Mouse (Mus musculus) neural tube, embryonic 12.5 days (tissue): ENCODE measurements around the gene Ciz1. TPM values are rescaled to one million over a fixed set of nuclear protein-coding genes. Genes with fewer than 3 reads are reported as not detected.

ENCODE experiments used
- ATAC-seq: fragments of 200-750 bp; cut with Nextera tagmentation; 2 replicates; pipeline ENCODE4 v1.8.0; 2017; ENCODE audit warnings: low read depth, mild to moderate bottlenecking, moderate TSS enrichment, moderate library complexity; ENCODE audit not compliant: low FRiP score
- H3K27ac ChIP-seq: fragments of 300-500 bp; sonication (generic); 2 replicates; pipeline ENCODE4 v1.5.1; 2016
- H3K27me3 ChIP-seq: fragments of 300-500 bp; sonication (generic); replicated peaks from 2 replicates; pipeline ENCODE4 v1.6.1; 2016; ENCODE audit warnings: mild to moderate bottlenecking
- H3K36me3 ChIP-seq: fragments of 300-500 bp; sonication (generic); 2 replicates; pipeline ENCODE4 v1.6.1; 2016; ENCODE audit warnings: mild to moderate bottlenecking
- H3K4me1 ChIP-seq: fragments of 300-500 bp; sonication (generic); 2 replicates; pipeline ENCODE4 v1.6.1; 2016
- H3K4me2 ChIP-seq: fragments of 300-500 bp; sonication (generic); replicated peaks from 2 replicates; pipeline ENCODE4 v1.6.1; 2016; ENCODE audit warnings: mild to moderate bottlenecking
- H3K4me3 ChIP-seq: fragments of 300-500 bp; sonication (generic); 2 replicates; pipeline ENCODE4 v1.5.1; 2016
- H3K9ac ChIP-seq: fragments of 300-500 bp; sonication (generic); 2 replicates; pipeline ENCODE4 v1.6.1; 2016; ENCODE audit warnings: mild to moderate bottlenecking
- H3K9me3 ChIP-seq: fragments of 300-500 bp; sonication (generic); 2 replicates; pipeline ENCODE4 v1.6.1; 2016; ENCODE audit warnings: mild to moderate bottlenecking
- WGBS: fragments of 180-500 bp; shearing (Covaris S2); methylation state at CpG from one replicate; pipeline ENCODE4 v1.1.7; 2016; 5-methylcytosine and 5-hydroxymethylcytosine counted together
- polyA plus RNA-seq: library from polyadenylated mRNA; unstranded; fragments of >200 nt; fragmentation: Nextera tagmentation; extraction: Ambion mirVana; gene quantifications from 2 replicates; pipeline ENCODE4 v1.2.1, GENCODE M21; 2016

The Ciz1 gene
- polyA plus RNA-seq = 55.8 and 57.6 TPM in 2 replicates

DNA sequence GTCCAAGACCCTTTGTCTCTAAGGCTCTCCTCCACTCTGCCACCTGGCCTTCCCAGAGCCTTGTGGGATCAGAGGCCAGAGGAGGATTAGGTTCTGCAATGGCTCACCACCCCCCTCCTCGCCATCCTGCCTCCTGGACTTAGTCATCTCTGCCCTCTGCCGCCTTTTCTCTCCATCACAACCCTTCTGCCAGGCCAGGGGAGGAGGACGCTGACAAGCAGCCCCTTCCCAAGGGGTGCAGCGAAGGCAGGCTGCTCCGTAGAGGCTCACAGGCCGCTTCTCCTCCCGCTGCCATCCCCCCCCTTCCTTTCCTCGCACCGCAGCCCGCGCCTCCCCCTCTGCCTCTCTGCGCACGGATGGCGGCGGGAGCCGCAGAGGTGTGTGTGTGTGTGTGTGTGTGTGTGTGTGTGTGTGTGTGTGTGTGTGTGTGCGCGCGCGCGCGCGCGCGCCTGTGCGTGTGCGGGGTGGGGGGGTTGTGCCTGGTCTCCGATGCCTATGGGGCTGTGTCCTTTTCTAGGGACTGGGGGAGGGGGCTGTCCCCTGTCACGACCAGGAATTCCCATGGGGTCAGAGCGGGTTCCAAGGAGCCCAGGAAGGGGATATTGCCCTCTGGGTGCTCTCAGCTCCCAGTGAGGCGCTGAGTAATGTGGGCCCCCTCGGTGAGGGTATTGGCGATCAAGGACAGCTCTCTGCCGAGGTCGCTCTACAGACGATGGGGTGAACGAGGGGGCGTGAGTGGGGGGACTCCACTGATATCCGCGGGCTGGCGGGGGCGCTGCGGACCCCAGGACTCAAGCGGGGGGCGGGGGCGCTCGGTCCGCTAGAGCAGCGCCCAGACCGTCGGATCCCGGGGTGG is at the start of gene Ciz1:
Gene Ciz1 (plus strand): TSS at position 177 of the 856 bp plus-strand sequence.
- Histone ChIP-seq H3K4me2 (peak within 1 kb of the TSS; percentile 89), H3K4me1 (peaks cover 32% of the 10 kb centered on the region), H3K4me3 (peak within 1 kb of the TSS; percentile 63), H3K27me3 (0 out of 2 replicates have a peak, but pooled peaks cover 6% of the 10 kb centered on the region), H3K9me3 (no peaks in the 10 kb centered on the region), H3K9ac (peak within 1 kb of the TSS; percentile 83), H3K27ac (peak within 1 kb of the TSS; percentile 82), H3K36me3 (no peaks in the 10 kb centered on the region)
- WGBS = 1% methylated on average over 41 of the region's 52 CpGs
- ATAC-seq = peak; percentile 49

GRCm38 (mm10) chr2:32302952-32303351 is 49.2 kb upstream of the Ciz1 start:
- H3K27ac ChIP-seq = no peak overlapping the region
- H3K9me3 ChIP-seq = no peaks in the 10 kb centered on the region
- H3K9ac ChIP-seq = no peak overlapping the region
- H3K4me2 ChIP-seq = no peak overlapping the region
- peaks cover 81% of the 10 kb centered on the region for H3K36me3 ChIP-seq
- 89% methylated on average over 10 of the region's 10 CpGs for WGBS
- H3K4me1 ChIP-seq = no peaks in the 10 kb centered on the region
- no peak overlapping the region for H3K4me3 ChIP-seq
- H3K27me3 ChIP-seq = no peaks in the 10 kb centered on the region
- ATAC-seq = no peak

GRCm38 (mm10) chr2:32304145-32304832 is 47.8 kb upstream of the Ciz1 start:
- 58% methylated on average over 8 of the region's 8 CpGs for WGBS
- peaks cover 78% of the 10 kb centered on the region for H3K36me3 ChIP-seq

DNA sequence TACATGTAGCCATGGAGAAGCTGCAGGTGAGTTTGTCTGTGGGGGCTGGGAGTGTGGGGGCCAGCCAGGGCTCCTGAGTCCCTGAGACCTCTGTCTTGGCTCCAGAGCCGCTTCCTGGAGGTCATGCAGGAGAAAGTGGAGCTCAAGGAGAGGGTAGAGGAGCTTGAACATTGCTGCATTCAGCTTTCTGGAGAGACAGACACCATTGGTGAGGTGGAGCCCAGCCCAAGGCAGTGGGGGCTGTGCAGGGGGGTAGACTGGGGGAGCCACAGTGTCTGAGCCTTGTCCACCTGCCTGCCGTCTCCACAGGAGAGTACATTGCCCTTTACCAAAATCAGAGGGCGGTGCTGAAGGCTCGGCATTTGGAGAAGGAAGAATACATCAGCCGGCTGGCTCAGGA is 46.5 kb upstream of the Ciz1 start:
- H3K4me2 ChIP-seq = no peak overlapping the region
- H3K4me3 ChIP-seq = no peak overlapping the region
- no peak overlapping the region for H3K9ac ChIP-seq
- no peaks in the 10 kb centered on the region for H3K27me3 ChIP-seq
- H3K9me3 ChIP-seq = no peaks in the 10 kb centered on the region
- H3K36me3 ChIP-seq = peaks cover 79% of the 10 kb centered on the region
- no peak overlapping the region for H3K27ac ChIP-seq
- ATAC-seq = no peak
- no peaks in the 10 kb centered on the region; the same call in 1 of the 2 replicates for H3K4me1 ChIP-seq
- 93% methylated on average over 5 of the region's 5 CpGs for WGBS

More at GRCm38 (mm10) chr2:32304145-32304832, 47.8 kb upstream of the Ciz1 start:
- no peak overlapping the region for H3K4me3 ChIP-seq
- H3K4me2 ChIP-seq = no peak overlapping the region
- H3K9me3 ChIP-seq = no peaks in the 10 kb centered on the region
- no peak for ATAC-seq
- H3K9ac ChIP-seq = no peak overlapping the region
- no peaks in the 10 kb centered on the region for H3K4me1 ChIP-seq
- H3K27ac ChIP-seq = no peak overlapping the region
- no peaks in the 10 kb centered on the region for H3K27me3 ChIP-seq

DNA sequence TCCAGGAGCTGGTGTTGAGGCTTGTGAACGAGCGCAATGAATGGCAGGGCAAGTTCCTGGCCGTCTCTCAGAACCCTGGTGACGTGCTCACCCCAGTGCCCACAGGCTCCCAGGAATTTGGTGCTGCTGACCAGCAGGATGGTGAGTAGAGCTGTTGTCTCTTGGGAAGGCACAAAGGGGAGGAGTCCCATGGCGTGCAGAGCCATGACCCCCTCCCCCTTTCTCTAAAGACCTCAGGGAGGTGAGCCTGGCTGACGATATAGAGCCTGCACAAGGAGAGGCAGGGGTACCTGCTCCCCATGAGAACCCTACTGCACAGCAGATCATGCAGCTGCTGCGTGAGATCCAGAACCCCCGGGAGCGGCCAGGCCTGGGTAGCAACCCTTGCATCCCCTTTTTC is 46.0 kb upstream of the Ciz1 start:
- Histone ChIP-seq H3K4me2 (no peak overlapping the region), H3K27me3 (no peaks in the 10 kb centered on the region), H3K4me1 (peaks cover 4% of the 10 kb centered on the region; the same call in 1 of the 2 replicates), H3K9ac (no peak overlapping the region), H3K36me3 (peaks cover 77% of the 10 kb centered on the region), H3K9me3 (no peaks in the 10 kb centered on the region), H3K4me3 (no peak overlapping the region), H3K27ac (no peak overlapping the region)
- ATAC-seq = no peak
- WGBS = 87% methylated on average over 9 of the region's 9 CpGs

- H3K27ac ChIP-seq = no peak overlapping the region
- ATAC-seq = no peak
- 0 out of 2 replicates have a peak, but pooled peaks cover 3% of the 10 kb centered on the region for H3K27me3 ChIP-seq
- H3K4me1 ChIP-seq = peaks cover 14% of the 10 kb centered on the region
- no peak overlapping the region for H3K4me2 ChIP-seq
- 88% methylated on average over 6 of the region's 6 CpGs for WGBS
- no peaks in the 10 kb centered on the region for H3K9me3 ChIP-seq
- no peak overlapping the region for H3K4me3 ChIP-seq
- peaks cover 70% of the 10 kb centered on the region for H3K36me3 ChIP-seq
- no peak overlapping the region for H3K9ac ChIP-seq
Measured at GRCm38 (mm10) chr2:32307247-32307798, 44.8 kb upstream of the Ciz1 start.

GRCm38 (mm10) chr2:32307941-32308760 is 44.0 kb upstream of the Ciz1 start:
- peaks cover 17% of the 10 kb centered on the region for H3K4me1 ChIP-seq
- no peak overlapping the region for H3K4me3 ChIP-seq
- no peak for ATAC-seq
- H3K9me3 ChIP-seq = no peaks in the 10 kb centered on the region
- no peak overlapping the region for H3K9ac ChIP-seq
- H3K4me2 ChIP-seq = no peak overlapping the region
- WGBS = 53% methylated on average over 8 of the region's 8 CpGs
- no peak overlapping the region for H3K27ac ChIP-seq
- H3K27me3 ChIP-seq = 0 out of 2 replicates have a peak, but pooled peaks cover 3% of the 10 kb centered on the region
- peaks cover 65% of the 10 kb centered on the region for H3K36me3 ChIP-seq

DNA sequence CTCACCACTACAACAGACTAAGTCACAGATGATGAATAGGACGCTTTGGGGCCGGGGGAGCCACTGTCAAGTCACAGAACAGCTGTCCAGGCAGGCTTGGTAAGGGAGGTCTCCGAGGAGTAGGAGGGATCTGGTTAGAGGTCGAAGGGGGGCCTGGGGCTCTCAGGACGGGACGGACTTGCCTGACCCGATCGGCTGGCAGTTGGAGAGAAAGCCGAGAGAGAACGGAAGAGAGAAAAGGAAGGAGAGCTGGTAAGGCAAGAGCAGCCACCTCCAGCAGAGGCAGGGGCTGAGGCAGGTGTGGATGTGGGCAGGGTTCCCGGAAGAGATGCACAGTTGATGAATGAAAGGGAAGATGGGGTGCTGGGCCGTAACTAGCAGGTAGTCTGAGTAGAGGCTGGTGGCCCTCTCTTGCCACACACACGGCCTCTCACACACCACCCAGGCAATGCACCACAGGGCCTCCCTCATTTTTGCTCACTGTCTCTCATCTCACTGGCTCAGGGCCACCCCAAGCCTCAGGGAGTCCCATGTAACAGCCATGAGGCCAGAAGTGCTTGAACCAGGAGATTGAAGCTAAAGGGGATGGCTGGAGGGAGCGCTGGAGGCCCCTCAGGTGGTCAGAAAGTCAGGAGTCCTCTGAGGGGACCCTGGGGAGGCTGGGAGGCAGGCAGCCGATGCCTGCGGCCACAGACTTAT is 43.1 kb upstream of the Ciz1 start:
- ATAC-seq = no peak
- Histone ChIP-seq H3K4me3 (no peak overlapping the region), H3K36me3 (peaks cover 56% of the 10 kb centered on the region), H3K27me3 (0 out of 2 replicates have a peak, but pooled peaks cover 3% of the 10 kb centered on the region), H3K4me1 (peaks cover 17% of the 10 kb centered on the region), H3K9ac (no peak overlapping the region), H3K9me3 (no peaks in the 10 kb centered on the region), H3K4me2 (no peak overlapping the region), H3K27ac (no peak overlapping the region)
- WGBS = 91% methylated on average over 16 of the region's 16 CpGs

- peak overlapping the region; percentile 17; the same call in 1 of the 2 replicates for H3K9ac ChIP-seq
- ATAC-seq = no peak
- no peak overlapping the region for H3K4me3 ChIP-seq
- H3K27ac ChIP-seq = no peak overlapping the region
- H3K4me1 ChIP-seq = peaks cover 17% of the 10 kb centered on the region
- H3K9me3 ChIP-seq = no peaks in the 10 kb centered on the region
- peak overlapping the region; percentile 100; the same call in 1 of the 2 replicates for H3K4me2 ChIP-seq
- peaks cover 3% of the 10 kb centered on the region; the same call in 1 of the 2 replicates for H3K27me3 ChIP-seq
- 85% methylated on average over 18 of the region's 18 CpGs for WGBS
- H3K36me3 ChIP-seq = peaks cover 51% of the 10 kb centered on the region
Measured at GRCm38 (mm10) chr2:32310096-32310845, 41.9 kb upstream of the Ciz1 start.

DNA sequence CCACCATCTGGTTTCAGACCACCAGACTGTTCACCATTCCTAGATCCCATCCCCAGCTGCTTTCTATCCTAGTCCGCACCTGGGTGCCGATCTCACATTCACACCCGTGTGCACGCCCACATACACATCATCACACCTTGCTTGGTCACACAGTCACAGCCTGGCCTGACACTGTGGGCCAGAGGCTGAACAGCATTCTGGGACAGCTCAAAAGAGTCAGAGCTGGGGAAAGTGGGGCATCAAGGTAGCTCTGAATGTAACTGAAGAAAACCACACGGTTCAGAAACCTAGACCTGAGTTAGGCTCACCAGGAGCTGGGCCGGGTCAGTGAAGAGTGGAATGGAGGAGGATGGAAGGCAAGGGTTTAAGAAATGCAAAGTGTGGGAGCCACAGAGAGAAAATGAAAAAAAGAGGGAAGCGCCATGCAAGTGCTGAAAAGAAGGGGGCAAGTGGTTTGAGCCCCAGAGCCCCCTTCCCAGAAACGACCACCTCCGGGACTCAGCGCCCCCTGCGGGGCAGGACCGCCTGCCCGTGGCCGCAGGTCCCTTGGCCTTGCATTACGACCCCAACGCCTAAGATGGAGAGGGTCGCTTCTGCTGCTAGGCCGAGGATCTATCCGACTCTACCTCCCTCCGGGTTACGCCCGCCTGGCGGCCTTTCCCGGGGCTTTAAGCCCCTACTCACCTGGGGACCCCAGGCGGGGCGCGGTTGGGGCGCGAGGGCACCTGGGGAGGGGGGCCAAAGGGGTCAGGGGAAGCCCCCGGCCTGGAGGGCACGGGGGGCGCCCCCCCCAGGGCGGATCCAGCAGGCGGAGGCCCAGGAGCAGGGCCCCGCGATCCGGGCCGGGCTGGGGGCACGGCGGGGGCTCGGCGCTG is 40.4 kb upstream of the Ciz1 start:
- peak overlapping the region; percentile 100 for H3K4me2 ChIP-seq
- H3K9ac ChIP-seq = peak overlapping the region; percentile 72
- peaks cover 37% of the 10 kb centered on the region for H3K36me3 ChIP-seq
- ATAC-seq = peak; percentile 19; the same call in 1 of the 2 replicates
- peaks cover 22% of the 10 kb centered on the region for H3K4me1 ChIP-seq
- peak overlapping the region; percentile 52 for H3K4me3 ChIP-seq
- H3K9me3 ChIP-seq = no peaks in the 10 kb centered on the region
- no peak overlapping the region for H3K27ac ChIP-seq
- H3K27me3 ChIP-seq = peaks cover 11% of the 10 kb centered on the region; the same call in 1 of the 2 replicates
- WGBS = 9% methylated on average over 41 of the region's 42 CpGs
